In genomic region chr8:122375320-122375719, GRCm38 (mm10) we compare ENCODE assay signal across 10 mouse cellular contexts. TPM values are rescaled to one million over a fixed set of nuclear protein-coding genes. Genes with fewer than 3 reads are reported as not detected.
DNase-seq lines count a peak whose midpoint lies in the region; ATAC-seq and TF ChIP-seq lines count a peak whose summit lies in the region.
"Had no signal": no experiment of that assay in that cellular context is flagged by ENCODE, and none has a peak within 500 bp of the region (broad histone marks: within the 10 kb centered on the region; RNA-seq: fewer than 3 reads in every experiment).

No protein-coding gene starts in this region.

- no peak overlapping the region for H3K9ac ChIP-seq in heart, embryonic 16.5 days (ENCODE audit: low read length)
- peak overlapping the region; percentile 82 for H3K9ac ChIP-seq in CH12.LX (ENCODE audit: insufficient read depth, low read depth)
- 0 out of 2 replicates have a peak overlapping the region, but pooled peaks have one; percentile 20 for H3K9ac ChIP-seq in liver, embryonic 11.5 days (ENCODE audit: low read depth, low read length)

- TF ChIP-seq EP300 in CH12.LX (IDR thresholded peaks at IDR 0.05; ENCODE audit: low read length) = no peak

- WGBS in heart, embryonic 16.5 days = 92% methylated on average over 7 of the region's 7 CpGs
- WGBS in bone marrow, adult 2 months = 91% methylated on average over 7 of the region's 7 CpGs
- WGBS in liver, embryonic 11.5 days = 84% methylated on average over 7 of the region's 7 CpGs

- ATAC-seq in heart, embryonic 16.5 days (replicated peaks; ENCODE audit: extremely low read depth, insufficient read depth, low FRiP score) = no peak
- no peak for ATAC-seq in liver, embryonic 11.5 days (replicated peaks; ENCODE audit: low FRiP score)

- no peak for DNase-seq in heart, postnatal 14 days
- DNase-seq in CH12.LX (ENCODE audit: extremely low read depth) = no peak
- DNase-seq in liver, embryonic 11.5 days (ENCODE audit: low spot score) = no peak
- no peak for DNase-seq in layer of hippocampus, postnatal 36 days
- DNase-seq in frontal cortex, postnatal 36 days (ENCODE audit: low spot score in 2 of 2) = no peak
- DNase-seq: cerebellum, adult 11 months had no signal

- no peak overlapping the region for H3K4me3 ChIP-seq in heart, embryonic 16.5 days (ENCODE audit: low read length)
- H3K4me3 ChIP-seq in CH12.LX (replicated peaks in 1 of 3; ENCODE audit: low read depth in 2 of 3, low read length in 2 of 3, poor library complexity in 1 of 3) = peak overlapping the region in 2 of 3 experiments; percentile 55 to 83
- H3K4me3 ChIP-seq in bone marrow, adult 2 months (replicated peaks; ENCODE audit: control insufficient read depth, low read depth, low read length) = peak overlapping the region; percentile 7
- H3K4me3 ChIP-seq in liver, embryonic 11.5 days (ENCODE audit: low read depth, low read length) = peak overlapping the region; percentile 95

- peaks cover 12% of the 10 kb centered on the region for H3K36me3 ChIP-seq in heart, embryonic 16.5 days (ENCODE audit: control insufficient read depth, insufficient read depth)
- H3K36me3 ChIP-seq in CH12.LX (replicated peaks in 1 of 2; ENCODE audit: control insufficient read depth in 1 of 2, insufficient read depth in 1 of 2, low read length in 1 of 2) = peaks cover 17 to 39% of the 10 kb centered on the region in 2 experiments
- peaks cover 8% of the 10 kb centered on the region for H3K36me3 ChIP-seq in liver, embryonic 11.5 days (ENCODE audit: control insufficient read depth, insufficient read depth, low read length)

- H3K27me3 ChIP-seq in heart, embryonic 16.5 days (ENCODE audit: control insufficient read depth, insufficient read depth, low read length) = no peaks in the 10 kb centered on the region
- no peaks in the 10 kb centered on the region for H3K27me3 ChIP-seq in CH12.LX (replicated peaks)
- H3K27me3 ChIP-seq in liver, embryonic 11.5 days (replicated peaks; ENCODE audit: control insufficient read depth, insufficient read depth, low read length) = no peaks in the 10 kb centered on the region

- H3K9me3 ChIP-seq in heart, embryonic 16.5 days (replicated peaks; ENCODE audit: control insufficient read depth, low read length) = no peaks in the 10 kb centered on the region
- no peaks in the 10 kb centered on the region for H3K9me3 ChIP-seq in CH12.LX (replicated peaks; ENCODE audit: low read length)
- no peaks in the 10 kb centered on the region for H3K9me3 ChIP-seq in liver, embryonic 11.5 days (ENCODE audit: control insufficient read depth, low read length)

- dilution Hi-C loops in CH12.LX (cut with MboI; ENCODE audit: extremely low pct_ligation_motif_present, extremely low pct_unique_long_range_greater_than_20kb, low sequenced_read_pairs) = no loop called here

- no peak overlapping the region for H3K27ac ChIP-seq in heart, embryonic 16.5 days (ENCODE audit: low read length)
- H3K27ac ChIP-seq in CH12.LX (ENCODE audit: insufficient read depth, low read depth) = no peak overlapping the region
- H3K27ac ChIP-seq in bone marrow, adult 2 months (ENCODE audit: control insufficient read depth, insufficient read depth, low read depth, low read length, poor library complexity) = no peak overlapping the region
- no peak overlapping the region for H3K27ac ChIP-seq in liver, embryonic 11.5 days (ENCODE audit: low read depth, low read length)

- TF ChIP-seq POLR2A in CH12.LX (IDR thresholded peaks at IDR 0.05; ENCODE audit: low read depth, low read length) = no peak
- TF ChIP-seq POLR2A in bone marrow, adult 2 months (IDR thresholded peaks at IDR 0.05; ENCODE audit: borderline replicate concordance, control insufficient read depth, low read depth, low read length) = no peak

- H3K79me2 ChIP-seq in CH12.LX (replicated peaks; ENCODE audit: control insufficient read depth, extremely low read depth, insufficient read depth, poor library complexity, severe bottlenecking) = peaks cover 33% of the 10 kb centered on the region

- no peak for TF ChIP-seq CTCF in CH12.LX (conservative IDR thresholded peaks at IDR 0.05 in 1 of 2, IDR thresholded peaks at IDR 0.05 in 1 of 2; ENCODE audit: low read depth in 2 of 2, low read length in 2 of 2)
- no peak for TF ChIP-seq CTCF in bone marrow, adult 2 months (IDR thresholded peaks at IDR 0.05; ENCODE audit: control insufficient read depth, insufficient read depth, low read length)

- in situ Hi-C loops in CH12.LX (cut with MboI; ENCODE audit: low pct_ligation_motif_present, low pct_unique_long_range_greater_than_20kb, low sequenced_read_pairs) = no loop called here

- peak overlapping the region; percentile 69; the same call in 1 of the 2 replicates for H3K4me2 ChIP-seq in heart, embryonic 16.5 days (ENCODE audit: low read depth, low read length)
- H3K4me2 ChIP-seq in CH12.LX (ENCODE audit: insufficient read depth, low read depth, poor library complexity, severe bottlenecking) = peak overlapping the region; percentile 82; the same call in 1 of the 2 replicates
- peak overlapping the region; percentile 82 for H3K4me2 ChIP-seq in liver, embryonic 11.5 days

- peaks cover 17% of the 10 kb centered on the region for H3K4me1 ChIP-seq in heart, embryonic 16.5 days (ENCODE audit: control insufficient read depth, insufficient read depth, low read length)
- H3K4me1 ChIP-seq in CH12.LX (ENCODE audit: control insufficient read depth in 1 of 2, insufficient read depth in 2 of 2) = peaks cover 16 to 58% of the 10 kb centered on the region in 2 experiments
- H3K4me1 ChIP-seq in bone marrow, adult 2 months (ENCODE audit: control insufficient read depth, insufficient read depth, low read length) = no peaks in the 10 kb centered on the region; the same call in 1 of the 2 replicates
- H3K4me1 ChIP-seq in liver, embryonic 11.5 days (replicated peaks; ENCODE audit: control insufficient read depth, insufficient read depth, low read length) = peaks cover 16% of the 10 kb centered on the region

- no peak for TF ChIP-seq RAD21 in CH12.LX (IDR thresholded peaks at IDR 0.05; ENCODE audit: low read depth, low read length)

- intact Hi-C loops in heart, postnatal 14 days (cut with DNase I) = loop anchor here (5.0 kb wide), 1 partner anchor 102 kb away; the partner anchor contains the start of genes Ctu2 and Rnf166

TF ChIP-seq in CH12.LX, 34 proteins besides CTCF, POLR2A, EP300 and RAD21 (continues in another document):
- no peak for TF ChIP-seq UBTF (IDR thresholded peaks at IDR 0.05; ENCODE audit: low read depth, low read length)
- TF ChIP-seq NRF1 (IDR thresholded peaks at IDR 0.05; ENCODE audit: low read depth, low read length) = no peak
- TF ChIP-seq TCF12 (IDR thresholded peaks at IDR 0.05; ENCODE audit: low read depth, low read length) = no peak
- no peak for TF ChIP-seq CHD1 (IDR thresholded peaks at IDR 0.05; ENCODE audit: low read depth, low read length)
- no peak for TF ChIP-seq USF1 (IDR thresholded peaks at IDR 0.05; ENCODE audit: low read depth, low read length)
- no peak for TF ChIP-seq MXI1 (IDR thresholded peaks at IDR 0.05; ENCODE audit: low read depth, low read length)
- TF ChIP-seq POLR2AphosphoS2 (IDR thresholded peaks at IDR 0.05; ENCODE audit: low read depth, low read length) = no peak
- TF ChIP-seq USF2 (conservative IDR thresholded peaks at IDR 0.05; ENCODE audit: low read depth, low read length) = no peak
- no peak for TF ChIP-seq NELFE (IDR thresholded peaks at IDR 0.05; ENCODE audit: low read depth, low read length)
- no peak for TF ChIP-seq SMC3 (IDR thresholded peaks at IDR 0.05; ENCODE audit: low read depth, low read length)
- TF ChIP-seq JUND (conservative IDR thresholded peaks at IDR 0.05; ENCODE audit: low read depth, low read length) = no peak

RNA-seq across cellular contexts. Expression of gene Zc3h18, which starts 1.1 kb away (rescaled TPM):
- 28.2 and 28.7 TPM in 2 replicates for polyA plus RNA-seq in heart, embryonic 16.5 days (2015; fragmentation: Nextera tagmentation; extraction: Ambion mirVana)
- total RNA-seq in heart, postnatal 14 days (2021) = 10 to 100 TPM; 22.4 to 22.8 TPM
- total RNA-seq in CH12.LX (2012; rRNA removed) = 58.5 and 66.0 TPM in 2 replicates
- total RNA-seq in CH12.LX (2014; rRNA removed) = 34.6 and 36.3 TPM in 2 replicates
- polyA plus RNA-seq in CH12.LX (2012; ENCODE audit: insufficient read length, low read depth) = 81.6 and 83.0 TPM in 2 replicates
- 38.3 and 50.7 TPM in 2 replicates for polyA plus RNA-seq in bone marrow, adult 2 months (2011; ENCODE audit: insufficient read depth, insufficient read length, low replicate concordance, missing spikeins)
- 41.3 and 44.2 TPM in 2 replicates for polyA plus RNA-seq in liver, embryonic 11.5 days (2014; fragmentation: Nextera tagmentation; extraction: Ambion mirVana)
- 10 to 100 TPM; 38.9 to 39.1 TPM for total RNA-seq in layer of hippocampus, postnatal 36 days (2021)

RNA-seq across cellular contexts. Expression of gene Trhr2, which starts 14.8 kb away (rescaled TPM):
- polyA plus RNA-seq in heart, embryonic 16.5 days (2015; fragmentation: Nextera tagmentation; extraction: Ambion mirVana) = not detected in 2 replicates
- total RNA-seq in heart, postnatal 14 days (2021) = not detected
- 0.25 and 0.46 TPM in 2 replicates for total RNA-seq in CH12.LX (2012; rRNA removed)
- total RNA-seq in CH12.LX (2014; rRNA removed) = not detected in 2 replicates
- 0.42 and 0.51 TPM in 2 replicates for polyA plus RNA-seq in CH12.LX (2012; ENCODE audit: insufficient read length, low read depth)
- not detected in 2 replicates for polyA plus RNA-seq in bone marrow, adult 2 months (2011; ENCODE audit: insufficient read depth, insufficient read length, low replicate concordance, missing spikeins)
- polyA plus RNA-seq in liver, embryonic 11.5 days (2014; fragmentation: Nextera tagmentation; extraction: Ambion mirVana) = not detected in 2 replicates
- total RNA-seq in layer of hippocampus, postnatal 36 days (2021) = under 1 TPM; 0.52 to 0.56 TPM
- polyA plus RNA-seq: gonadal fat pad, adult 2 months; large intestine, adult 2 months had no signal

RNA-seq across cellular contexts. Expression of gene Il17c, which starts 46.5 kb away (rescaled TPM):
- polyA plus RNA-seq in heart, embryonic 16.5 days (2015; fragmentation: Nextera tagmentation; extraction: Ambion mirVana) = 0.21 TPM in 1 of 2 replicates, not detected in the other
- not detected for total RNA-seq in heart, postnatal 14 days (2021)
- 0.21 TPM in 1 of 2 replicates, not detected in the other for total RNA-seq in CH12.LX (2012; rRNA removed)
- total RNA-seq in CH12.LX (2014; rRNA removed) = not detected in 2 replicates
- 0.33 TPM in 1 of 2 replicates, not detected in the other for polyA plus RNA-seq in CH12.LX (2012; ENCODE audit: insufficient read length, low read depth)
- not detected in 2 replicates for polyA plus RNA-seq in bone marrow, adult 2 months (2011; ENCODE audit: insufficient read depth, insufficient read length, low replicate concordance, missing spikeins)
- polyA plus RNA-seq in liver, embryonic 11.5 days (2014; fragmentation: Nextera tagmentation; extraction: Ambion mirVana) = not detected in 2 replicates
- total RNA-seq in layer of hippocampus, postnatal 36 days (2021) = not detected

RNA-seq across cellular contexts. Expression of gene Cyba, which starts 57.4 kb away (rescaled TPM):
- 170 and 202 TPM in 2 replicates for polyA plus RNA-seq in heart, embryonic 16.5 days (2015; fragmentation: Nextera tagmentation; extraction: Ambion mirVana)
- 10 to 100 TPM; 43.8 to 47.4 TPM for total RNA-seq in heart, postnatal 14 days (2021)
- total RNA-seq in CH12.LX (2012; rRNA removed) (978 and 1,119 TPM in 2 replicates), CH12.LX (2014; rRNA removed) (450 and 466 TPM in 2 replicates)
- polyA plus RNA-seq in CH12.LX (2012; ENCODE audit: insufficient read length, low read depth) = 848 and 1,050 TPM in 2 replicates
- 168 and 494 TPM in 2 replicates for polyA plus RNA-seq in bone marrow, adult 2 months (2011; ENCODE audit: insufficient read depth, insufficient read length, low replicate concordance, missing spikeins)
- 201 and 215 TPM in 2 replicates for polyA plus RNA-seq in liver, embryonic 11.5 days (2014; fragmentation: Nextera tagmentation; extraction: Ambion mirVana)
- total RNA-seq in layer of hippocampus, postnatal 36 days (2021) = 10 to 100 TPM; 10.0 to 10.2 TPM
